Mouse (Mus musculus) common myeloid progenitor, adult 5-6 weeks (primary cell): ENCODE data around the gene 1110017D15Rik. TPM values are rescaled to one million over a fixed set of nuclear protein-coding genes. Genes with fewer than 3 reads are reported as not detected.

Experiments
- ATAC-seq: replicated peaks from 2 replicates; pipeline ENCODE4 v1.8.0; 2016; ENCODE audit warnings: low read depth, mild to moderate bottlenecking, moderate TSS enrichment, inconsistent platforms; ENCODE audit not compliant: poor library complexity, severe bottlenecking
- total RNA-seq: library from RNA; stranded (forward); fragments of 200-1000, 187-1606 nt; gene quantifications from 2 replicates; pipeline ENCODE4 v1.2.3, GENCODE M21; 2017

Gene 1110017D15Rik
- 0.58 TPM in 1 of 2 replicates, not detected in the other for total RNA-seq

DNA sequence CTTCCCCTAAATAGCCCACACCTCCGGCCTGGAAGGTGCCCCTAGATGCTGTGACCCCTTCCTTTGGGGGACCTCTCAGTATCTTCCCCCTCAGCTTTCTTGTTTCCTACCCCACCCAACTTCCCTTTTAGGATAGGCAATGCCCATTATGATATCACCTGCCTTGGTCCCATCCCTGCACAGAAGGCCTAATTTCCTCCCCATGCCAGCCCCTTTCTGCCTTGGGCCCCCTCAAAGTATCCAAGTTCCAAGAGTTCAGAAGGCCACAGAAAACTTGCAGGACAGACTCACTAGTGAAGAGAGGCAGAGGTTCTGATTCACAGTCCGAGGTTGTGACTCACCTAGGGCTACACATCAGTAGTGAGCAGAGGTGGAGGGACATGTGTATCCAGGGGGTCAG is at the start of gene 1110017D15Rik:
Gene 1110017D15Rik, minus strand, starts transcription at position 101 of the 400 bp plus-strand sequence.
- ATAC-seq = no peak

DNA sequence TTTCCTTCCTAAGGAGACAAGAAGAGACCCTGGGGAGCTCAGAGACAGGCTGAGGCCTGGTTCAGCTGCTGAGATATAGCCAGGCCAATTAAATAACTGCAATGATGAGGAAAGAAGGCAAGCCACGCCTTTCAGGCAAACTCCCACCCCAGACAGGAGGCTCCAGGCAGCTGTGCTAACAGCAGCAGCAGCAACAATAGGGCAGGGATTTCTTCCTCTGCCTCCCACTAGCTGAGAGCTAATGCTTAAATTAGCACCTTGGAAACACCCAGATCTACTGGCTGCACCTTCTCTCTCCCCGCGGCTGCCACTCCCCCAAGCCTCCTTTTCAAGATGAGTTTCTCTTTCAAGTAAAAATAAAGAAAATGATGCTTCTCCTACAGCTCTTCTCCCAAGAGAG is 49.0 kb upstream of the 1110017D15Rik start:
- ATAC-seq = no peak

DNA sequence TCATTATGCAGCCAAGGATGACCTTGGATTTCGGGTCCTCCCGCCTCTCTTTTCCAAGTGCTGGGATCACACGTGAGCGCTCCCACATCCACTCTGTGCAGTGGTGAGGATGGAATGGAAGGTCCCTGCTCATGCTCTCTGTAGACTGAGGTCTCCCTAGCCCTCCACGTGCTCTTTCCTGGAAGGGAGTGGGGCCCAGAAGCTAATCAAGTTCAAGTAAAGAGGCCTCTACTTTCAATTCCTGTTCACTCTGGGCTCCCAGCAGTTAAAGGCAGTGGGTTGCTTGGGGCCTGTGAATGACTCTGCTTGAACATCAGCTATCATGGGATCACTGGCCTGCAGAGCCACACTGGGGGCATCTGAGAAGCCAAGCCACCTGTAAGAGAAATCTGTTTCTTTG is 46.2 kb upstream of the 1110017D15Rik start:
- 0 out of 2 replicates have a peak, but pooled peaks have one; percentile 22 for ATAC-seq

DNA sequence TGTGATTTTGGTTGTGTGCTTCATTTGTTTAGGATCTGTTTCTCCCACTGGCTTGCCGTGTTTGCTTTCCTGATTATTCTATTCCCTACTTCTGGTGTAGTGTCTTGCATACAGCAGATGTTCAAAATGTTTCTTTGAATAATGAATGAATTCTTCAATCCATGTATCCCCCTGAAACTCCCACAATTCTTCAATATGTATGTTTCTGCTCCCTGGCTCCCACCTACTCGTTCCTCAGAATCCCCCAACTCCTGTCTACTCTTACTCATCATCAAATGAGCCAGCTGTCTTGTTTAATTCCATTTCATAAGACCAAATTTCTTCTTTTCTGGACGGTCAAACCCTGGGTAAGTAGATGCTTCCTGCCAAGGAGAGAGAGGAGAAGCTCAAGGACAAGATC is 40.0 kb upstream of the 1110017D15Rik start:
- no peak for ATAC-seq

DNA sequence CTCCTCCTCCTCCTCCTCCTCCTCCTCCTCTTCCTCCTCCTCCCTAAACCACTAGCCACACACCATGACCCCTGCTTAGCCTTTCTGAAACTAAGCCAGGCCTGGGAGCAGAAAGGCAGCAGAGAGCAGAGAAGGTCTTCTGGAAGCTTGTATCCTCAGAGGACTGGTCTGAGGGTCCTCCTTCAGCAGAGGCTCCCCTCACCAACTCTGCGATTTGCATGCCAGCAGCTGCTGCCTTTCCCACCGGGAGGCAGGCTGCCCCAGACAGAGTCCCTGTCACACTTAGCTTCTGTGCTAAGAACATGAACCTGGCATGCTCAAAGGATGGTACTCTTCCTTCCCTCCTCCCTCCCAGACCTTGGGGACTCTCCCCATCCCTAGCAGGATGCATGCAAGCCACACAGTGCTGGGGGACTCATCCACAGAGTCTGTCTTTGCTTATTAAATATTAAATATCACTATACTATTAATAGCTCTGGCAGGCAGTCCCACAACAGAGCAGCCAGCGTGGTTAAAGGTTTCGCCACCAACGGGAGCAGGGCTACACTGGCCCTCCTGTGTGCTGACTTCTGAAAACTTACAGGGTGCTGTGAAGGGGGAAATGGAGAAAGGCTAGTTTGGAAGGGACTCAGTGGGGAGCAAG is 39.3 kb upstream of the 1110017D15Rik start:
- no peak for ATAC-seq

DNA sequence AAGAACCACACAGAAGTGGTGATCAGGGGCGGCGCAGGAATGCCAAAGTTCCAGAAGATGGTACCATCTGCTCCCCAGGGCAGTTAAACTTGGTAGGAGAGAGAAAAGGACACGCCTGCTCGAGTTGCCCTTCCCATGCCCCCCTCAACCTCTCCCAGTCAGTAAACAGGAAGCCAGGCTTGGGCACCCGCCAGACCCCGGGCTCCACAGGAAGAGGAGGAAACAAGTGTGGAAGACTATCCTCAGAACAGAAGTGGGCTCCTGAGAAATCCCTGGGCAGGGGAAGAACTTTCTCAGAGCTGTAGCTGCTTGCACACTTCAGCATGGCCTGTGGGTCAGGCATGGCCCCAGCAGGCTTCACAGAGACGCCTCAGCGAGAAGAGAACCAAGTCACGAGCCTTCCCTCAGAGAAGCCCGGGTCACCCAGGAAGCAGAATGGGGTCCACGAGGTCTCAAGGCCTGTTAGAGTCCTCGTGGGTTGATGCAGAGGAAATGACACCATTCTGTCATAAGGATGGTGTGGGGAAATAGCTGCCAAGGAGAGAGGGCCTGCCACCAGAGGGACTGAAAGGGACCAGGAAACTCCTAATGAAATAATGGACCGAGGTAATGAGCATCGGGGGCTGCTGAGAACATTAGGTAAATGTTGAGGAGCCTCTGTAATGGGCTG is 38.0 kb upstream of the 1110017D15Rik start:
- ATAC-seq = peak; percentile 84

DNA sequence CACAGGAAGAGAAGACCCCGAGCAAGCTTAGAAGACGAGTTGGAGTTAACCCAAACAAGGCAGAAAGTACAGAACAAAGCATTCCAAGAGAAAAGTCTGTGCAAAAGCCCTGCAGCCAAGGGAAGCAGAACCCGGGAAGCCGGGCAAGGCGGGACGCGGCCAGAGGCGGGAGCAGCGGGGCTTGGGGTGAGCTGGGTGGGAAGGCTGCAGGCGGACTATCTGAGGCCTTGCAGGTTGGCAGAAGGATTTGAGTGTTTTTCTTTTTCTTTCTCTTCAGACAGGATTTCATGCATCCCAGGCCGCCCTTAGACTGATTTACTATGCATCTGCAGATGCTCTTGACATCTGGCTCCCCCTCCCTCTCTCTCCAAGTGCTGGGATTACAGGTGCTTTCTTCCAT is 36.0 kb upstream of the 1110017D15Rik start:
- no peak for ATAC-seq

DNA sequence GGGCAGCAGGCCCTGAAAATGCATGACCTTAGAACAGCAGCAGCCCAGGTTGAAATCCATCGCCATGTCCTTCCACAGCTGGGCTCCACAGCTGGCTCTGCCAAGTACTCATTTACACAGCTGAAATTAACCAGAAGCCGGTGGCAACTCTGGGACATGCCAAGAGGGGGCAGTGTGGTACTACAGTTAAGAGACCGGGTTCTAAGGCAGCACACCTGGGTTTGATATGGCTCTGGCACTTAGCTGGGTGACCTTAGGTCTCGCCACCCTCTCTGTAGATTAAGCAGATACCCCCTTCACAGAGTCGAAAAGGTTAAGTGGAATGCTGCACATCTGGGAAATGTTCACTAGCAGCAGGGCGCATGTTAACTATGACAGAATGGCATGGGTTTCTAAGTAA is 35.4 kb upstream of the 1110017D15Rik start:
- ATAC-seq = peak; percentile 80

DNA sequence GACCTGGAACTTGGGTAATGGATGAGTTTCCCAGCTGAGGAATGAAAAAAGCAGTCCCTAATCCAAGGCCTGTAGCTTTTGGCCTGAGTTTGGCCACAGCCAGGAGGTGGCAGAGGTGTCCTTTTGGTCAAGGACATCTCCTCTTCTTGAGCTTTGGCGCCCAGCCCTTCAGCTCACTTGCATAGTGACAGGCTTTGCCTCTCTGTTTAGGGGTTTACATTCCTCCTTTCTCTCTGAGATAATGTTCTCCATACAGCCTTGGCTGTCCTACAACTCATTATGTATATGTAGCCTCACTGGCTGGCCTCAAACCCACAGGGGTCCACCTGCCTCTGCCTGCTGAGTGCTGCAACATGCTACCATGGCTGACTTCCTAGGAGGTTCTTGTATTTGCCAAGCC is 30.0 kb upstream of the 1110017D15Rik start:
- ATAC-seq = no peak

DNA sequence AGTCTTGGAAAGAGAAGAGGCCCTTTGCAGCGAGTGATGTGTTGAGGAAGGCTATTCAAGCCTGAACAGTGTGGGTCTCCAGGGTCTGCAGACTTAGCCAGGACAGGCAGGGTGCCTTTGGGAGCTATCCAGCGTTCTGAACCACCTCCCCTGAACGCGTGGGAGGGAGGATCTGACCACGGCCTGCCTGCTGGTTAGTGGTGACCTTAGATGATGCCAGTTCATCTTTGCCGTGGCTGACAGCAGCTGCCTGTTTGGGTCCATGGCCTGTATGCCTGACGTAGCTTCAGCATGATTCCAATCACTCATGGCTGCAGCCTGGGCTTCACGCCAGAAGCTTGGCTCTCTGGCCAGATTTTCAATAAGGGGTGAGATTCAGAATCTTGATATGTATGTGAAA is 28.9 kb upstream of the 1110017D15Rik start:
- peak; percentile 82 for ATAC-seq

DNA sequence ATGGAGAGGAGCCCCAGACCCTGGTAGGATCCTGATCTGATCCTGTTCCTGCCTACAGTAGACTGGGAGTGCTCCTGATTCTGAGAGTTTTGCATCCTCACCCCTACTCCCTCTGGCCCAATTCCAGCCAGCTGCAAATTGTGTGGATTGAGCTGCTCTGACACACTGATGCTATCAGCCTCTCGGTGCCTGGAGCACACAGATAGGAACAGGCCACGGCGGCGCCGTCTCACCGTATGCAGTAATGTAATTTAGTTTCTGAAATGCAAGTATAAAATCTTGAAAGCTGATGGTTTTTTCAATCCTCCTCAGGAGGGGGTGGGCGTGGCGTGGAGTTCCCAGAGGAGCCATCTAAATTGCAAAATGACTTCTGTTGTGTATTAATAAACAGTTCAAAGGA is 25.0 kb upstream of the 1110017D15Rik start:
- ATAC-seq = no peak

DNA sequence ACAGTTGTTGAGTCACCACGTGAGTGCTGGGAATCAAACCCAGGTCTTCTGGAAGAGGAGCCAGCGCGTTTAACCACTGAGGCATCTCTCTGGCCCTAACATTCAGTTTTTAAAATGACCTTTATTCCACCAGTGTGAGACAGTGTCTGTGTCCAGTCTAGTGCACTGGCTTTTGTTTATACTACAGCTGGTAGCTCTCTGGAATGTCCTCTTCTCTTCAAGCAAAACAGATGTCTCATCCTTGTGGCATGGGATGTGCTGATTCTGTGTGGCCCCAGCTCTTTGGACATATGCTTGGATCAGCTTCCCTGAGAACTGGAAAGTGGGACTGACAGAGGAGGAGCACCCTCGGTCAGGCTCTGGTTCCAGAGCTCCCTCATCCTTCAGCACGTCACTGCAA is 17.7 kb upstream of the 1110017D15Rik start:
- ATAC-seq = no peak

DNA sequence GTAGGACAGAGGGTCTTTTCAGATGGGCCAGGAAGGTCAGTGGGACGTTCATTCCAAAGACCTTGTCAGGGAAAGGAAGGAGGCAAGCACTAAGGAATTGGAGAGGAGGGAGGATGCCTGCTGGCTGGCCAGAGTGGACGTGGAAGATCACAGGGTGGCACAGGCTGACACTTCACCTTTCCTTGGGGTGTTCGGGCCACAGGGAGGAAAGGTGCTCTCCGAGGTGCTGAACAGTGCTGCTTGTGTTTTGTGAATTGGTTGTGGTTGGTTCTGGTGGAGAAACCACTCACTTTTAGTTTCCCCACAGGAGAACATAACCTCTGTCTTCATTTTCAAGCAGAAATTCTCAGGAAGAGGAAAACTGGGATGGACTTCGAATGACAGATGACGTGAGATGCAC is 15.3 kb upstream of the 1110017D15Rik start:
- ATAC-seq = peak; percentile 90

DNA sequence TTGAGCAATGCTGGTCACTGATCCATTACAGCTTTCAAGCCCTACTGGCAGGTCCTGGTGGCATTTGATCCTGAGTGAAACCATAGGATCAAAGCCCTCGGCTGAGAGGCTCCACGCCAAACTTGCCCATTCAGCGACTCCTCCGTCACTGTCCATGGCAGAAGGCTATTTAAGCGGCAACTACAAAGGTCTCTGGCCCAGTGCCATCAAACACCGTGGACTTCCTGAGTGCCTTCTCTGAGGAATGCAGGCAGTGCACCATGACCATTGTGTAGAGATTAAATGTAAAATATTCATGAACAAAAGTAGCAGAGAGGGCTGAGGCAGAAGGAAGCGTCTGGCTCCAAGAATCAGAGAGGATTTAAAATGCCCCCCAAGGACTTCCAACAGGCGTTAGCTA is 10.9 kb upstream of the 1110017D15Rik start:
- no peak for ATAC-seq

DNA sequence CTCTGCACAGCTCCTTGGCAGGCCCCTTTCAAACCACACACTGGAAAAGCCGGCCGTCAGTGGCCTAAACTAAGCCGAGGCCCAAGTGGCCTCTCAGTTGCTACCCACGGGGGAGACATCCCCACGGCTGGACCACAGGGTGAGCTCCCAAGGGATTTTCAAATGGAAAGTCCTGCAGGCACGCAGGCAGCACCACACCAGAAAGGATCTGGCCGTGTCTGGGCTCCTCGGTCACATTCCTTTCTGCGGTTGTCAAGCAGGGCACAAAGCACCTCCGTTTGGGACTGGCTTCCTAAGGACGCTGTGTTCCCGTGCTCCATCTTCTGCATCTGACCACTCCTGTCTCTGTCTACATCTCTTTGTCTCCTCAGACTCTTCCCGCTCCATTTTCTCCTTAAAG is 9.9 kb upstream of the 1110017D15Rik start:
- no peak for ATAC-seq

DNA sequence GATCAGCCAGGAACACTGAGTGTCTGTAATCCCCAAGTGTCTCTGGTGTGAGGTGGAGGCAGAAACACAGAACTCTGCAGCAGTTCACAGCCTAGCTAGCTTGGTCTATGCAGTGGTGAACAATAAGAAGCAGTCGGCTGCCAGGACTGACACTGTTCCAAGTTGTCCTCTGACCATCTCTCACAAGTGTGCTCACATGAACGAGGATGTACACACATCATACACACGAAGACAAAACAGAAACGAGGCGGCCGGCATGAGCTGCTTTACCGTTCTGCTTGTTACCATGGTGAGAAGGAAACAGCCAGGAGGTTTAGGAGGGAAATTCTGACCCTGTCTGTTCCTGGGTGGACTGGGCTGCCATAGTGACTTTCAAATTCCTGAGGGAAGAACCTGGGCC is 9.4 kb upstream of the 1110017D15Rik start:
- ATAC-seq = no peak

DNA sequence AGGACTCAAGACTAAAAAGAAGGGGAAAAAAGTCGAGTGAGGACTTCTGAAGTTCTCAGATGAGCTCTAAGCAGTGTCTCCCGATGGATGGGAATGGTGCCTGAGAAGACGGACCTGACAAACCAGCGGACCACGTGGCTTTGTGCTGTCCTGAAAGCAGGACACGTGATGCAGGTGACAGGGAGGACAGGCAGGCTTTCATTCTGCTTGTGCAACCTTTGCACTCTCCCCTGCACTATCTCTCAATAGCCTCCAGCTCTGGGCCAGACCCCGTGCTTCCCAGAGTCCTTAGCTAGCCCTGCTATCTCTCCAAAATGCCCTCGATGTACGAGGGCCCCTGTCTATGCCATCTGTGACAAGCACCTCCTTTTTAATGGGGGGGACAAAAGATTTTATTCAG is 7.7 kb upstream of the 1110017D15Rik start:
- no peak for ATAC-seq

DNA sequence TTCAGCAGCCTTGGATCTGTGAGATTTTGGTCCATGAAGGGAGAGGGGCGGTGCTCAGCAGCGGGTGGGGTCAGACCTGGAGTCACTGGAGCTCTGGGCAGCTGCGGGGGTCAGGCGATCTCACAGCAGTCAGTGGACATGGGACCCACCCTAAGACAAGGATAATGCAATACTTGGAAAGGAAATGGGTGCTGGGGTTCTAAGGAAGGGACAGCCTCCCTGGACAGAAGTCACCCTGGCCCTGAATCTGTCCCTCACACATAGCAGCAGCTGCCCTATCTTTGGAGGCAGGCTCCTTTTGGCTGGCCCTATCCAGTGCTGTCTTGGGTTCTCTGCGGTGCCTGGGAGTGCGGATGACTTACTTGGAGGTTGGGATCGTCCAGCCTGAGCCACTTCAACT is 6.7 kb upstream of the 1110017D15Rik start:
- ATAC-seq = no peak

DNA sequence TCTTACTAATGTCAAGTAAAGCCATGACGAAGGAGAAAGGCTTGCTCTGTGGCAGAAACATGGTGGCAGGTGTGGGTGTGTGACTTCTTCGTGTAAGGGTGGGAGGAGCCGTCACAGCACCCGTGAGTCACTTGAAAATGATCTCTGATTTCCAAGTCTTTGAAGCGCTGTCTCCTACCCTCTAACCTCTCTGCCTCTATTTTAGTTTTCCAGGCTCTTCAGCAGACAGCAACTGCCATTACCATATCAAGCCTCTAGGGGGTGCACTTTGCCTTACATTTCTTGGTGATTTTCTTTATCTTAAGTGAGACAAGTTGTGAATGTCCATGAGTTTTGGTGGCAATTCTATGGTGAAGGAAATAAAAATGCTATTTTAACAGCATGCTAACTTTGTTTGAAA is 5.7 kb upstream of the 1110017D15Rik start:
- peak; percentile 58; the same call in 1 of the 2 replicates for ATAC-seq

DNA sequence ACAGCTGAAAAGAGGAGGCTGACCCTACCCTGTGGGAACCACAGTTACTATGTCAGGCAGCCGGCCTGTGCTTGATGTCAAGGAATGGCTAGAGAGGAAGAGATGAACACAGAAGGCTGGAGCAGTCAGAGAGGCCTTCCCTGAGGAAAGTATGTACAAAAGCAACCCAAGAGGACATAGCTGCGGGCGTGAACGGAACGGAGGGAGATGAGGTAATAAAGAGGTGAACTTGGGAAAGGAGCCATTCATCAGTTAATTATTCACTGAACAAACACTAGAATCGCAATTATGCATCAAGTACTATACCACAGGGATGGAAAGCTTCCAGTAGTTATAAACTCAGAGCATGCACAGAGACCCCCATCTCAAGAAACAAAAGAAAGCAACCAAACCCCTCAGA is 5.0 kb upstream of the 1110017D15Rik start:
- ATAC-seq = no peak

DNA sequence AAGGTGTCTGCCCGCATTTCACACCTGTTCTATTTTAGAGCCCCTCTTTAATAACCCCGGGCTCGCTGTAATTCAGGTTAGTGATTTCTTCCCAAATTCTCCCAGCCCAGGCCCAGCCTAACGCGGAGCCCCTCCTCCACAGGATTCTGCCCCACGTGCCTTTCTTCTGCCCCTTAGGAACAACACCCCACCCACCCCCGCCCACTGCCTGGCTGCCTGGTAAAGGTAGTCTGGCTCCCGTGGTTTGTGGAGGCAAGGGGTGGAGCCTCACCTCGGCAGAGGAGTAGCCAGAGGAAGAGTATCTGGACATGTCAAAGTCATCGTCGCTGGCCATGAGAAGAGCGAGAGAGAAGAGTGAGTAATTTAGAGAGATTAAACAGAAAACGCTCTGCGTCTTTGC is 3.5 kb upstream of the 1110017D15Rik start:
- ATAC-seq = no peak

DNA sequence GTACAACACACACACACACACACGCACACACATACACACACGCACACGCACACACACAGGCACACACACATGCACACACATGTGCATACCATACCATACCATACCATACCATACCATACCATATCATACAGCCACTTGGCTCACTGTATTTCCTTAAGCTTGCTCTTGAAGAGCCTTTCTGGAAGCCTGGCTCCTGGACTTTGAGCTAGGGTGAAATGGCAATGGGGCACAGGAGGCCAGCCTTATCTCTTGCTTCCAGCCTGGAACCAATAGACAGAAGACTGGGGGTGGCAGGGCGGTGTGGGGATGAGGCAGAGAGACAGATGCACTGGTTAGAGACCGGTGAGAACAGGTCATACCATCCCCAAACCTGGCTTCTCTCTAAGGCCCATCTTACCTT is 2.1 kb upstream of the 1110017D15Rik start:
- ATAC-seq = no peak
